Mouse (Mus musculus): ENCODE results near the gene Slc35c2. TPM values are rescaled to one million over a fixed set of nuclear protein-coding genes. Genes with fewer than 3 reads are reported as not detected.
A peak's percentile ranks its signal among the peaks of the same experiment; 100 is the strongest.

The Slc35c2 gene
- polyA plus RNA-seq, 1 experiment: 40.8 TPM

GRCm38 (mm10) chr2:165300424-165300823 is 12.8 kb upstream of the Slc35c2 start:
- Histone ChIP-seq H3K4me3 (ENCODE audit: insufficient read depth, low read length) (no peak overlapping the region), H3K4me1 (ENCODE audit: control insufficient read depth, insufficient read depth, low read length) (no peaks in the 10 kb centered on the region), H3K27ac (ENCODE audit: insufficient read depth, low read length) (no peak overlapping the region)
- TF ChIP-seq CTCF (IDR thresholded peaks at IDR 0.05; ENCODE audit: borderline replicate concordance, insufficient read depth, low read length) (no peak), POLR2A (IDR thresholded peaks at IDR 0.05; ENCODE audit: low read depth, low read length) (no peak)

DNA sequence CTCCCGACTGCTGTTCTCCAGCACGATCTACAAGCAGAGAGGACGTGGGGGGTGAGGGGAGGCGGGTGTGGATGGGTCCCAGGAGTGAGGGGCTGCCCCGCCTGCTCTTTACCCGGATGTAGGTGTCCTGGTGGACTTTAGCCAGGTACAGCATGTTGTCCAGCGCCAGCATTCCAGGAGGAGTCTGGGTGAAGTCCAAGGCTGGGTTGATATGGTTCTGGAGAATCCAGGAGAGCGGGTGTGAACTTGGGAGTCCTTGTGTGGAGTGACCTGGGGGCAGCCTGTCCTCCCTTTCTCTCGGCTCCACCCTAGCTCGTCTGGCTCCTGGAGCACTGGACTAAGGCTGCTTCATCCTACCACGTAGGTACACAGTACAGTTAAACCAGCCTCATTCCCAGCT is 9.8 kb upstream of the Slc35c2 start:
- TF ChIP-seq CTCF (IDR thresholded peaks at IDR 0.05; ENCODE audit: borderline replicate concordance, insufficient read depth, low read length): no peak
- no peak for TF ChIP-seq POLR2A (IDR thresholded peaks at IDR 0.05; ENCODE audit: low read depth, low read length)
- no peaks in the 10 kb centered on the region for H3K4me1 ChIP-seq (ENCODE audit: control insufficient read depth, insufficient read depth, low read length)
- no peak overlapping the region for H3K4me3 ChIP-seq (ENCODE audit: insufficient read depth, low read length)

DNA sequence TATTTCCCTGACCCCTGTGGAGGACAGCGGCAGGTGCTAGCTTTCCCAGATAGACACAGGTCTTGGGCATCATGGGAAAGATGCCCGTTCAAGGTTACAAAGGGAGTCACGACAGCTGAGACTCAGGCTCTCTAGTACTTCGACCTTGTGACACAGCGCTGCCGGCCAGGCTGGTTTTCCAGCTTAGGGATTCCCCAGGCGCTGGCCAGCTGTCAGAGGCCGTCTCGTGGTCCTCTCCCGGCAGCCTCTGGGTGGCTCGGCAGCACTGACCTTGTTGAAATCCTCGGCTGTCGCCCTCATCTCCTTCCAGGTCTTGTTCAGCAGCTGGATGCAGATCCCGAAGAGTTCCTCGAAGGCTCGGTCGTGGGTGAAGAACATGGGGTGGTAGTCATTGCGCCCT is 8.9 kb upstream of the Slc35c2 start:
- H3K27ac ChIP-seq (ENCODE audit: insufficient read depth, low read length): no peak overlapping the region
- no peaks in the 10 kb centered on the region for H3K4me1 ChIP-seq (ENCODE audit: control insufficient read depth, insufficient read depth, low read length)
- no peak overlapping the region for H3K4me3 ChIP-seq (ENCODE audit: insufficient read depth, low read length)
- TF ChIP-seq CTCF (IDR thresholded peaks at IDR 0.05; ENCODE audit: borderline replicate concordance, insufficient read depth, low read length) (no peak), POLR2A (IDR thresholded peaks at IDR 0.05; ENCODE audit: low read depth, low read length) (no peak)

More for the DNA sequence above, 9.8 kb upstream of the Slc35c2 start:
- no peak overlapping the region for H3K27ac ChIP-seq (ENCODE audit: insufficient read depth, low read length)

DNA sequence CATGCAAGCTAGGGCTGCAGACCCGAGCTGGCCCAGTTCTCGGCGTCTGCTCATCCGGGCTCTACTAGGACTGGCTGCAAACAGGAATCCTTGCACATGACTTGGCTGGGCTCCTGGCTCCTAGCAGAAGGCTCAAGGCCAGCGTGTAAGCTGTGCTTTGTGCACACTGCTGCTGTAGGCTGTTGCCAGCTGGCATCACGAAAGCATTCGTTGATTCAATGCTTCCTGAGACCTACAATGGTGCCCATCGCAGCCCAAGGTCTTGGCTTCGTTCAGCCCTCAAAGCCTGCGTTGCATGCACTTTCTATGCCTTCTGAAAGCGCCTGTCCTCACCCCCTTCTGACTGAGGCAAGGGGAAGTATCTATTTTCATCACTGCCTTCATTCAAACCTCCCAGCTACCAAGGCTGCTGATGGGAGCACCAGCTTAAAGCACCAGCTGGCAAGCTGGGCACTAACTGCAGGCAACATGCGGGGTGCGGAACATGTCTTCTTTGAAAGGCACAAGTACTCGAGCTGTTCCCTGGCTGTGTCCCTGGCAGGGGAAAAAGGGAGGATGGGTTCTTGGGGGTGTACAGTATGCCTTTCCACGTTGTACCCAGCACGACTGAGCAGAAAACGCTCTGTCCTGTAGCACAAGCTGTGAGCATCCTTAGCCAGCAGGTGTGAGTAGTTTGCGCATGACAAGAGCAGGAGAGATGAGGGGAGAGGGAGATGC is 804 bp upstream of the Slc35c2 start:
- H3K4me1 ChIP-seq (ENCODE audit: control insufficient read depth, insufficient read depth, low read length): 0 out of 2 replicates have a peak, but pooled peaks cover 5% of the 10 kb centered on the region
- TF ChIP-seq CTCF (IDR thresholded peaks at IDR 0.05; ENCODE audit: borderline replicate concordance, insufficient read depth, low read length) (no peak), POLR2A (IDR thresholded peaks at IDR 0.05; ENCODE audit: low read depth, low read length) (peak; percentile 16; the same call in 1 of the 2 replicates)
- H3K27ac ChIP-seq (ENCODE audit: insufficient read depth, low read length): peak overlapping the region; percentile 59
- peak overlapping the region; percentile 78 for H3K4me3 ChIP-seq (ENCODE audit: insufficient read depth, low read length)

GRCm38 (mm10) chr2:165286361-165287201 is 1.1 kb downstream of the Slc35c2 start:
- 0 out of 2 replicates have a peak overlapping the region, but pooled peaks have one; percentile 35 for H3K27ac ChIP-seq (ENCODE audit: insufficient read depth, low read length)
- TF ChIP-seq POLR2A (IDR thresholded peaks at IDR 0.05; ENCODE audit: low read depth, low read length) (peak; percentile 44), CTCF (IDR thresholded peaks at IDR 0.05; ENCODE audit: borderline replicate concordance, insufficient read depth, low read length) (no peak)
- H3K4me1 ChIP-seq (ENCODE audit: control insufficient read depth, insufficient read depth, low read length): 0 out of 2 replicates have a peak, but pooled peaks cover 5% of the 10 kb centered on the region
- peak overlapping the region; percentile 78 for H3K4me3 ChIP-seq (ENCODE audit: insufficient read depth, low read length)

DNA sequence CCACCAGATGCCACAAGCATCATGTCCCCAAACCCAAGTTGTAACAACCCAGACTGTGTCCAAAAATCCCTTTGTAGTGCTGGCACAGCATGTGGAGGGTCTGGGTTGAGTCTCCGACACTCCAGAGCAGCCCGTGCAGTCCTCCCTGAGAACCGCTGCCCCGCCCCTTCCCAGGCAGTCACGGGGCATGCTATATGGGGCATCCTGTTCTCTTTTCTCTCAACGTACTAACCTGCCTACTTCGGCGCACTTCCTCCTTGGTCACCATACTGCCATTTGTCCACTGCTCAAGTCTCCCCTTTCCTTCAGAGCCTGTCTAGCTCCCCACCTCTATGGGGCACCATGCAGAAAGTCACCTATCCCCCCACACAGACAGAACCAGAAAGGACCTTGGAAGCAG is 2.0 kb downstream of the Slc35c2 start:
- H3K4me1 ChIP-seq (ENCODE audit: control insufficient read depth, insufficient read depth, low read length): 0 out of 2 replicates have a peak, but pooled peaks cover 5% of the 10 kb centered on the region
- H3K4me3 ChIP-seq (ENCODE audit: insufficient read depth, low read length): no peak overlapping the region
- no peak overlapping the region for H3K27ac ChIP-seq (ENCODE audit: insufficient read depth, low read length)
- no peak for TF ChIP-seq CTCF (IDR thresholded peaks at IDR 0.05; ENCODE audit: borderline replicate concordance, insufficient read depth, low read length)

- Histone ChIP-seq H3K4me3 (ENCODE audit: insufficient read depth, low read length) (no peak overlapping the region), H3K4me1 (ENCODE audit: control insufficient read depth, insufficient read depth, low read length) (0 out of 2 replicates have a peak, but pooled peaks cover 5% of the 10 kb centered on the region), H3K27ac (ENCODE audit: insufficient read depth, low read length) (no peak overlapping the region)
- no peak for TF ChIP-seq POLR2A (IDR thresholded peaks at IDR 0.05; ENCODE audit: low read depth, low read length)
- no peak for TF ChIP-seq CTCF (IDR thresholded peaks at IDR 0.05; ENCODE audit: borderline replicate concordance, insufficient read depth, low read length)
These were observed 2.6 kb downstream of the Slc35c2 start for GRCm38 (mm10) chr2:165285034-165285433.

GRCm38 (mm10) chr2:165284377-165284776 is 3.3 kb downstream of the Slc35c2 start:
- TF ChIP-seq POLR2A (IDR thresholded peaks at IDR 0.05; ENCODE audit: low read depth, low read length) (no peak), CTCF (IDR thresholded peaks at IDR 0.05; ENCODE audit: borderline replicate concordance, insufficient read depth, low read length) (no peak)
- Histone ChIP-seq H3K4me1 (ENCODE audit: control insufficient read depth, insufficient read depth, low read length) (0 out of 2 replicates have a peak, but pooled peaks cover 5% of the 10 kb centered on the region), H3K27ac (ENCODE audit: insufficient read depth, low read length) (no peak overlapping the region), H3K4me3 (ENCODE audit: insufficient read depth, low read length) (no peak overlapping the region)

- 0 out of 2 replicates have a peak, but pooled peaks cover 5% of the 10 kb centered on the region for H3K4me1 ChIP-seq (ENCODE audit: control insufficient read depth, insufficient read depth, low read length)
- H3K4me3 ChIP-seq (ENCODE audit: insufficient read depth, low read length): no peak overlapping the region
- TF ChIP-seq POLR2A (IDR thresholded peaks at IDR 0.05; ENCODE audit: low read depth, low read length): no peak
- H3K27ac ChIP-seq (ENCODE audit: insufficient read depth, low read length): no peak overlapping the region
These were observed 4.0 kb downstream of the Slc35c2 start for GRCm38 (mm10) chr2:165283644-165284043.
